8 mouse cellular contexts compared by ENCODE assay signal in genomic region chr14:100374494-100375217, GRCm38 (mm10).
DNase-seq lines count a peak whose midpoint lies in the region; ATAC-seq and TF ChIP-seq lines count a peak whose summit lies in the region.

No protein-coding gene starts in this region.

- no peaks in the 10 kb centered on the region for H3K36me3 ChIP-seq in hindbrain, embryonic 11.5 days (ENCODE audit: control insufficient read depth, insufficient read depth, low read length)

- H3K27me3 ChIP-seq in hindbrain, embryonic 11.5 days (ENCODE audit: control insufficient read depth, insufficient read depth, low read length), result no peaks in the 10 kb centered on the region

- H3K4me2 ChIP-seq in hindbrain, embryonic 11.5 days (replicated peaks; ENCODE audit: low read depth, low read length), result peak overlapping the region; percentile 29

- H3K4me1 ChIP-seq in hindbrain, embryonic 11.5 days (replicated peaks; ENCODE audit: control insufficient read depth, insufficient read depth, low read length), result no peaks in the 10 kb centered on the region

- H3K9me3 ChIP-seq in hindbrain, embryonic 11.5 days (ENCODE audit: control insufficient read depth, low read length), result no peaks in the 10 kb centered on the region

- peak; percentile 94 for ATAC-seq in hindbrain, embryonic 11.5 days (ENCODE audit: low FRiP score)

- peak; percentile 10 to 29 for DNase-seq in cerebellum, adult 18-20 months
- no peak for DNase-seq in cerebellum, adult 8-10 months
- DNase-seq in hindbrain, embryonic 11.5 days (ENCODE audit: low spot score), result peak; percentile 62
- peak; percentile 51 for DNase-seq in left cerebral cortex, postnatal 4 days
- DNase-seq in right cerebral cortex, postnatal 4 days, result peak; percentile 54
- no peak for DNase-seq in gastrocnemius, adult 2 months
- DNase-seq in adrenal gland, adult 18-20 months (ENCODE audit: low spot score in 2 of 2), result no peak
- no peak for DNase-seq in ovary, postnatal 14 days (ENCODE audit: low spot score)

- no peak for TF ChIP-seq CTCF in gastrocnemius, adult 2 months (IDR thresholded peaks at IDR 0.05)

- peak overlapping the region; percentile 2; the same call in 1 of the 2 replicates for H3K4me3 ChIP-seq in hindbrain, embryonic 11.5 days (ENCODE audit: low read depth, low read length)
- no peak overlapping the region for H3K4me3 ChIP-seq in gastrocnemius, adult 2 months

- H3K27ac ChIP-seq in hindbrain, embryonic 11.5 days (ENCODE audit: low read depth, low read length), result peak overlapping the region; percentile 70
- no peak overlapping the region for H3K27ac ChIP-seq in gastrocnemius, adult 2 months

- intact Hi-C loops in left cerebral cortex, postnatal 4 days (cut with DNase I), result no loop called here
- intact Hi-C loops in gastrocnemius, adult 2 months (cut with DNase I), result no loop called here

- WGBS in hindbrain, embryonic 11.5 days, result 36% methylated on average over 18 of the region's 18 CpGs

- 0 out of 2 replicates have a peak overlapping the region, but pooled peaks have one; percentile 19 for H3K9ac ChIP-seq in hindbrain, embryonic 11.5 days (ENCODE audit: low read depth, low read length)

Comparison
In these comparisons a context has a peak if more than half of its experiments do, and no peak if none do; other contexts are left out.
1. DNase-seq: peak in cerebellum, adult 18-20 months (2 of 2), hindbrain, embryonic 11.5 days (single experiment), left cerebral cortex, postnatal 4 days (single experiment) and right cerebral cortex, postnatal 4 days (single experiment); none in cerebellum, adult 8-10 months (single experiment), gastrocnemius, adult 2 months (single experiment), adrenal gland, adult 18-20 months (0 of 2) and ovary, postnatal 14 days (single experiment).